Mouse (Mus musculus): ENCODE data around the gene Slc39a3. TPM values are rescaled to one million over a fixed set of nuclear protein-coding genes. Genes with fewer than 3 reads are reported as not detected.
"Not testable (repeated sequence)": the region's sequence is repeated elsewhere in the genome, so short reads cannot be mapped to it uniquely, and the experiment has no call there.

The Slc39a3 gene
- total RNA-seq, 2 experiments from 2014 or later, result 11.5 to 13.0 TPM

DNA sequence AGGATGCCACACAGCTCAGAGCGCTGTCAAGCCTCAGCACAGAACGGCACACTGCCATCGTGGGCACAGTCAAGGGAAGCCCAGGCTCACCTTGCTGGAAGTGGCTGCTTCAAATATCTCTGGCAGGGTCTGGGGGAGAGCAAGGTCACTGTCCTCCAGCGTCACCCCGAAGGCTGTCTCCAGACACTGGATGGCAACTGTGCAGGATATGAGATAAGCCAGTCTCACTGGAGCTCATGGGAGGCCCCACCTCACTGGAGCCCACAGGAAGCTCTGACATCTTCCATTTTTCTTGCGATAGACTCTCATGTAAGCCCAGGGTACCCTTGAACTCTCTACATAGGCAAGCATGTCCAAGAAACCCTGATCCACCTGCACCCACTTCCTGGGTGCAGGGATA lies 13.9 kb upstream of the Slc39a3 start:
- intact Hi-C loops (cut with DNase I), result no loop called here
- no peak for DNase-seq

DNA sequence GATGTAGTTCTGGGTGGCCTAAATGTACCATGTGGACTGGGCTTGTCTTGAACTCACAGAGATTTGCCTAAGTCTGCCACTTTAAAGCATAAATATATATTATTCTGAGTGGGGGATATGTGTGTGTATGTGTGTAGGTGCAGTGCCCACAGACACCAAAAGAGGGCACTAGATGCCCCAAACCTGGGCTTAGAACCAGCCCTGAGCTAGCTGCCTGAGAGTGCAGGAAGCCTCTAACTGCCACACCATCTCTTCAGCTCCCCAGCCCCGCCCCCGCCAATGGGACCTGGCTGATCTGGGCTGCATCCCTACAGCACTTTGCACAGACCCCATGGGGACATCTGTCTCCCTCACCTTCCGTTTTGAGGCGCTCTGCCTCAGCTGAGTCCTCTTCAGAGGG lies 13.4 kb upstream of the Slc39a3 start:
- no peak for DNase-seq
- intact Hi-C loops (cut with DNase I), result no loop called here

GRCm38 (mm10) chr10:81045246-81045645 lies 8.0 kb upstream of the Slc39a3 start:
- intact Hi-C loops (cut with DNase I); DNase-seq: not testable (repeated sequence)

- intact Hi-C loops (cut with DNase I), result loop anchor here (1.0 to 2.0 kb wide), 2 partner anchors 25 to 41 kb away; no protein-coding TSS in a partner anchor
- DNase-seq, result peak; percentile 72 to 83
These were observed 4.4 kb upstream of the Slc39a3 start for GRCm38 (mm10) chr10:81041458-81042175.

- intact Hi-C loops (cut with DNase I), result no loop called here
- peak in 1 of 2 experiments; percentile 30 for DNase-seq
These were observed 975 bp downstream of the Slc39a3 start for GRCm38 (mm10) chr10:81036251-81036650.

- intact Hi-C loops (cut with DNase I), result no loop called here
- no peak for DNase-seq
These were observed 3.6 kb downstream of the Slc39a3 start for GRCm38 (mm10) chr10:81033586-81033985.

- intact Hi-C loops (cut with DNase I), result no loop called here
- no peak for DNase-seq
These were observed 8.2 kb downstream of the Slc39a3 start for GRCm38 (mm10) chr10:81029031-81029430.

DNA sequence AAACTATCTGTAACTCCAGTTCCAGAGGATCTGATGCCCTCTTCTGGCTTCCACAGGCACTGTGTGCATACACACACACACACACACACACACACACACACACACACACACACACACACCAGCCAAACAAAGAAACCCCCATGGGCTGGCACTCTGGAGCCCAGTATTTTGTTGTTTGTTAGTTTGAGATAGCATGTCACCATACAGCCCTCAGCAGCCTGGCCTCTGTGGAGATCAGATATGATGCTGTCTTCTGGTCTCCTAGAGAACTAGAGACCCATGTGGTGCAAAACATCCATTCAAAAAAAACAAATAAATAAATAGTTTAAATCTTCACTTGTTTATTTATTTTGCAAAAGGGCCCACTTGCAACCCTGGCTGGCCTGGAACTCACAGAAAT lies 9.0 kb downstream of the Slc39a3 start:
- DNase-seq, result no peak
- intact Hi-C loops (cut with DNase I), result no loop called here

- intact Hi-C loops (cut with DNase I), result no loop called here
- peak; percentile 39 to 59 for DNase-seq
These were observed 9.9 kb downstream of the Slc39a3 start for GRCm38 (mm10) chr10:81027331-81027730.

- DNase-seq, result no peak
- intact Hi-C loops (cut with DNase I), result no loop called here
These were observed 10.4 kb downstream of the Slc39a3 start for GRCm38 (mm10) chr10:81026857-81027256.

- no peak for DNase-seq
- intact Hi-C loops (cut with DNase I), result no loop called here
These were observed 11.5 kb downstream of the Slc39a3 start, which contains the start of gene Diras1 for GRCm38 (mm10) chr10:81025639-81026275. Diras1 (minus strand) TSS chr10:81025662.

GRCm38 (mm10) chr10:81025047-81025621 lies 12.1 kb downstream of the Slc39a3 start:
- intact Hi-C loops (cut with DNase I), result no loop called here
- peak in 1 of 2 experiments; percentile 27 for DNase-seq

DNA sequence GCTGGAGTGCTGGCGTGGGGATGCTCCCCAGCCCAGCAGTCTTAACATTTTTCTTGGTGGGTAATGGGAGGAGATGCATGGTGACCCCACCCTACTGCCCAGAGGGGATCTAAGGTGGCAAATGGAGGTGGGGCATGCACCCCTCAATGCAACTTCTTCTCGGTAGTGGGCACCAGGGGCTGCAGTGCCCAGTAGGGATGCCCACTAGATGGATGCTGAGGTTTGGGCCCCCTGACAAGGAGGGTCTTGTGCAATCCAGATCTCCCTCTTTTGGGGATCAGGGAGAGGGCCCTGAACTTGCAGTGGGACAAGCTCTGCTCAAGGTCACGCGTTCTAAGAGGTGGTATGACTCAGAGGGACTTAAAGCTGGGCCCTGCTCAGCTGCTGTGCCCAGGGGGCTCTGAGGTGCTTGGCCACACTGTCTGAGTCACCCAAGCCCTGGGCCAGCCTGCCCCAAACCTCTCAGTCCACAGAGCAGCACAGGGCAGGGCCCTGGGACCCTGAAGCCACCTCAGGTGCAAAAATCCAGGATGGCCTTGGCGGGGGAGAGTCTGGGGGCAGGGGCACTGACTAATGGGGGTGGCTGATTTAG lies 12.8 kb downstream of the Slc39a3 start:
- DNase-seq, result no peak
- intact Hi-C loops (cut with DNase I), result no loop called here

DNA sequence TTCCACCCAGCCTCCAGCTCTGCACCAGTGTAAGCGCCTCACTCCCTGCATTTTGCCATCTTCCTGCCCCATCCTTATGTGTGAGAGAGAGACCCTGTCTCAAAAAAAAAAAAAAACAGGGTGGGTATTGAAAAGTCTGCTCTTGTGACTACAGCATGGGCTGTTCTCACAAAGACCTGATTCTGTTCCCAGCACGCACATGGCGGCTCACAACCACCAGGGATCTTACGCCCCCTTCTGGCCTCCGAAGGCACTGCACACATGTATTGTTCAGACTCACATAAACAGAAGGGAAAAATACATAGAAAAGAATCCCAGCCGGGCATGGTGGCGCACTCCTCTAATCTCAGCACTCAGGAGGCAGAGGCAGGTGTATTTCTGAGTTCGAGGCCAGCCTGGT lies 14.5 kb downstream of the Slc39a3 start:
- DNase-seq, result no peak
- intact Hi-C loops (cut with DNase I), result no loop called here

GRCm38 (mm10) chr10:81021547-81022110 lies 15.6 kb downstream of the Slc39a3 start:
- intact Hi-C loops (cut with DNase I), result no loop called here
- DNase-seq, result no peak

DNA sequence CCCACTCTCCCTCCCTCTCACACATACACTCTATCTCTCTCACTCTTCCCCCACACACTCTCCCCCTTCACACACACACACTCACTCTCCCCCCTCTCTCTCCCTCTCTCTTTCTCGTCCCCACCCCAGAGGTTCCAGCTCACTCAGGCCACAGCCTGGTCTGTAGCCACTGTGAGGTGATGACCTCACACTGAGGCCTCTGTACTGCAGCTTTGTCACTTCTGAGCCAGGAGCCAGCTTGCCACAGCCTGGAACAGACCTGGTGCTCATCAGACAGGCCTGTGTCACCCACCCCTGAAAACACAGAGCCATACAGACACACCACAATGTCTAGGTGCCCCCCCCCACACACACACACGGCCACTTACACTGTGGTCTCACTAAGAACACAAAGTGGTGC lies 17.0 kb downstream of the Slc39a3 start:
- intact Hi-C loops (cut with DNase I), result no loop called here
- DNase-seq, result no peak

GRCm38 (mm10) chr10:81019687-81020086 lies 17.5 kb downstream of the Slc39a3 start:
- intact Hi-C loops (cut with DNase I), result no loop called here
- no peak for DNase-seq

DNA sequence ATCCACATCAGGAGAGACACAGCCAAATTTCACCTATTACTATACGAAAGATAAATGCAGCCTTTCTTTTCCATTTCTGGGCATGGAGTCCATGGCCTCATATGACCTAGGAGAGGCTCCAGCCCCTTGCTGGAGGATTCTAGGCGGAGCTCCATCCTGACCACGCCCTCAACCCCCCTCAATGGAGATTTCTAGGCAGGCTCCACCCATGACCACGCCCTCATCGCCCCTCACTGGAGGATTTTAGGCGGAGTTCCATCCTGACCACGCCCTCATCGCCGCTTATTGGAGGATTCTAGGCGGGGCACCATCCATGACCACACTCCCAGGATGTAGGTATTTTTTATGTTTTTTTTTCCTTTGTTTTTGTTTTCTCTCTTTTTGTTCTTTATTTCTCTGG lies 18.9 kb downstream of the Slc39a3 start:
- DNase-seq, result peak in 1 of 2 experiments; percentile 56
- intact Hi-C loops (cut with DNase I), result no loop called here

DNA sequence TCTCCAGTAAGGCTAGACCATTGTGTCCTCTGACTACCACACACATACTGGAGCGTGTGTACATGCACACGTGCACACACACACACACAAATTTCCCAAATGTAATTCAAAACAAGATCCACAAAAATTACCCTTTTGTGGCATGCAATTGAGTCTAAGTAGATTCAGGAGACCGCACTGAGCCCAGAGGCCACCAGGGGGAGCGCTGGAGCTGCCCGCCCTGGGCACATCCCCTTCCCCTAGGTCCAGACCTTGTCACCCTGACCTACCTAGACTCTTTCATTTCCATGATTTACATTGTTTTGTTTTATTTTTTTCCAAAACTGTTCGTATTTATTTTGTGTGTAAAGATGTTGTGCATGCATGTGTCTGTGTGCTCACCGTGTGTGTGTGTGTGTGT lies 20.6 kb downstream of the Slc39a3 start:
- peak; percentile 66 to 80 for DNase-seq
- intact Hi-C loops (cut with DNase I), result loop anchor here (1.0 to 2.0 kb wide), 2 partner anchors 25 to 66 kb away; no protein-coding TSS in a partner anchor

GRCm38 (mm10) chr10:81015666-81016065 lies 21.6 kb downstream of the Slc39a3 start:
- no peak for DNase-seq
- intact Hi-C loops (cut with DNase I), result loop anchor here (1.0 to 2.0 kb wide), 2 partner anchors 26 to 67 kb away; no protein-coding TSS in a partner anchor
